Mouse (Mus musculus) right cerebral cortex, postnatal 25 days (tissue): ENCODE results near the gene Cbx8.

Experiments used
- DNase-seq: peaks from one replicate; pipeline ENCODE4 v3.0.0; 2022

Cbx8 gene

DNA sequence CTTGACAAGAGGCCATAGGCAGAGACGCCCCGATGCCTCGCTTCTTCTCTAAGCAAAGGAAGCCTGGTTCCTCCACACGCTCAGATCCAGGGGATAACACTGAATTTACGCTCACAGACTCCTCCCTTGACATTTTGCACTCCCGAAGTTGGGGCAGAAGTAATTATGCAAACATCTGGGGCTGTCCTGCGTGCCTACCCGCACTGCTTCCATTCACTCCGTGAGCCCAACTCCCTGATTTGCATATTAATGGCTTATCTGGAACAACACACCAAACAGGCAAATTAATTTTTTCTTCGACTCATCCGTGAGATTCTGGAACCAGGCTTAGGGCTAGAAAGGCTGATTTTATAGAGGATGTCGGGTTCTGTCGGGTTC, 7.4 kb upstream of the Cbx8 start:
- no peak for DNase-seq

DNA sequence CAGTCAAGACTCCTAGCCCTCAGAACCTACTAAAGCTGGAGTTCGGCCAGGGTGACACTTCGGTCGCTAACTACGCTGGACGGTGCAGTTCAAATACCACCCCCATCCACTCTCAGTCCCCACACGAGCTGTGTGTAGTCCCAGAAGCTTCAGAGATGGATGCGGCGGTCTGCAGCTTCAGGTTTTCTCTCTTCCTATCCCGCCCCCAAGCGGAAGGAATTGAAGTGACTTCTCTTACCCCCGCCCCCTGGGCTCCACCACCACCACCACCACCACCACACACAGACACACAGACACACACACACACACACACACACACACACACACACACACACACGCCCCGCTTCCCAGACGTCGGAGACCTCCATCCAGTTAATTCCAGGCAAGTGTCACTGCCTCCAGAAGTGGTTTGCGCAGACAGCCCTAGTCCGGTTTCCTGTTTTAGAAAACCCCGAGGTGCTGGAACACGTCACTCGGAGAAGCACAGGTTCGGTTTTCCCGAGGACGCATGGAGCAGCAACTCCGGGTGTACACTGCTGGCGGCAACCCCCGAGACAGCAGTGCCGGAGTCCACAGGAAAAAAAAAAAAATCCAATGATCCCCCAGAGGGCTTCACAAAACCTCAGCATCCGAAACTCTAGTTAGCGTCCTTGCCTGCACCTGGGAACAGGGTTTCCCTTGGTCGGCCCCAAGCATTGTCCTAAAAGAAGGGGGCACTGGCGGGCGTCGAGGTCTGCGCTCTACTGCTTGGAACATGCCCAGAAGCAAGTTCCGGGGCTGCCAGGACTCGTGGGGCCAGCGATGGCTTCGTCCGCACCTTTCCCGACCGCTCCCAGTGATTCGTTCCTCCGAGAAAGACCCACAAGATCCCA, 6.7 kb upstream of the Cbx8 start:
- DNase-seq = no peak

DNA sequence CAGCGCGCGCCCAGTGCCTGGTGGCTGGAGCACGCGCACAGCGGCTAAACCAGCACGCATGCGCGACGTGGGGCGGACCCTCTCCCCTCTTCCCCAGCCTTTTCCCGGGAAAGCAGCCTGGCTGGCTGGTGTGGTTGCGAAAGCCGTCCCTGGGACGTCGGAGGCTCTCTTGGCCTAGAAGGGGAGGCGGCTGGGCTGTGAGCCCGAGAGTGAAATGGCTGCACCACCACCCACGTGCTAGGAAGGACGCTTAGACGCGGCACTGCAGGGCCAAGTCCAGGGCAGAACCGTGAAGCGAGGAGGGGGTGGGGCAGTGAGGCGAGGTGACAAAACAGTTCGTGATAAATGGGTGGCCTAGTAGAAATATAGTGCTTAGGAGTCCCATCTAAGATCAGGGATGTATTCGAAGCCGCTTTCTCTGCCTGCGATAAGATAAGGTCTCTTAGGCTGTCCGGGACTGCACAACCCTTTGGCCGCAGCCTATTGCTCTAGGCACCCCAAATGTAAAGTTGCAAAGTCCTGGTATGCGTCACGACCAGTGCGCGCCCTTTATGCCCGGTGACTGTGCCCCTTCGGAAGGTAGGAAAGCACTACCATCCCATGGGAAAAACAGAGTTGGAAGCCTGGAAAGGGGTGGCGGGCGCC, 6.0 kb upstream of the Cbx8 start:
- DNase-seq = peak; percentile 11

DNA sequence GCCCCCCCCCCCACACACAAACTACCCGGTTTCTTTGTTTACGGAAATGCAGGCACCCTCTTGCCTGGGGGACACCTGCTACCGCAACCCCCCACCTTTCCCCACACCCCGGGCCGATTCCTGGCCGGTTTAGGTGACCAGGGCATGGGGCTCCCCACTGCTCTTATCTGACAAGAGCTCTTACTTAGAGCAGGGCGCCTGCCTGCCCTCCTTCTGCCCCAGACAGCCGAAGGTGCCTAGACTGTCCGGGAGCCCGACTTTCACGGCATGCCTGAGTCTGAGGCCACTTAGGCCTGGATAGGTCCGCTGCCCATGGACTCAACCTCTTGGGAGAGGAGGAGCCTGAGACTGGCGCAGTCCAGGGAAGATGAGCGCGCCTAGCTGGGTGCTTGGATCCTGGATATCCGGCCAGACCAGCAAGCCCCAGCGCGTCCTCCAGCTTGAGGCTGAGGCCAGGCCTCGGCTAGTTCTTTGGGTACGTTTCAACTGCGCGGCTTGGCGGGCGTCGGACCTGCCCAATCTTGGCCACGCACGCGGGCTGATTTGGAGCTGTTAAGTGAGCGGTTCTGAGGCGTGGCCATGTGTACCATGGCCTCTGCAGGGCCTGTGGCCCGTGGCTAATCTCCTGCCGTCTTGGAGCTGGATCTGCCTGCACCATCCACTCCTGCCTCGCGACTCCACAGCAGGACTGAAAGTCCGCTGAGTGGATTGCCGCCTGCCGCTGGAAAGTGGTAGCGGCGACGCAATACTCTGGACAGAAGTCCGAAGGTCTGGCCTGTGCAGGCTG, 4.0 kb upstream of the Cbx8 start:
- no peak for DNase-seq

DNA sequence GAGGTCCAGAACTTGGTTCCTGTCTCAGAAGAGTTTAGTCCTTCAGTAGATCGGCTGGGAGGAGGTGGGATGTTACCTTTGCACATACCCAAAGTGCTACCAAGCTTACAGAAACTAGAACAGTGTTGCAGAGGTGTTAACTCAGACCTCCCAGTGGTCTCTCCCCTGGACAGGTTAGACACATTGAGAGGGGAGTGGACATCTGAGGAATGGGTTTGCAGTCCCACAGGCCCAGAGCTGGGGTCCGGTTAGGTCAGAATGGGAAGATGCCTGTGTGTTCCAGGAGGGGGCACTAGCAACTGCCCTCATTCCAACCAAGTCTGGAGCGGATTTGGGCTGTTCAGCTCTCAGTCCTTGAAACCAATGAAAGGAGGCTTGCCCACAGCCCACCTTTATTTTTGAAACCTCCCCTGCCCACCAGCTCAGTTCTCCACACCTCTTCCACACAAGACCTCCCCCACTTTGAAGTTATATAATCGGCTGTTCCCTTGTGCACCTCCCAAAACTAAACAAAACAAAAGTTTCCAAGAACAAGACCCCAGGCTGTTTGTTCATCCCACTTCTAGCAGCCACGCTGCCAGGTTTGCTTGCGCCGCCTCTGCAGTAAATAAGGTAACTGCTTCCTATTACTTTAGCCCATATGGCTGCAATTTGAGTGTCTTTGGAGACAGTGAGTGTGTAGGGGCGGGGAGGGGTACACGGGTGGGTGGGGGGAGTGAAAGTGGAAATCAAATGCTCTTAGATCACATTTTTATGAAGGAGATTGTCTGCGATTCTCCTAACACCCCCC, 3.2 kb upstream of the Cbx8 start:
- peak; percentile 17 for DNase-seq

DNA sequence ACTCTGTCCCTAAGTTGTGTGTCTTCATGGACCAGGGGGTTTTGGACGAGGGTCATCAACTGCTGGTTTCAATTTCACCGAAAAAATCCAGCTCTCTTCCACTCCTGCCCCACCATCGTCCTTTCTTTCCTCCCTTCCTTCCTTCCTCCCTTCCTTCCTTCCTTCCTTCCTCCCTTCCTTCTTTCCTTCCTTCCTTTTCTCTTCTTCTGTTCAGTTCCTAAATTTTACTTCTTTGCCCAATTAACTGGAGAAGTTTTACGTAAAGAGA, 2.4 kb upstream of the Cbx8 start:
- no peak for DNase-seq

DNA sequence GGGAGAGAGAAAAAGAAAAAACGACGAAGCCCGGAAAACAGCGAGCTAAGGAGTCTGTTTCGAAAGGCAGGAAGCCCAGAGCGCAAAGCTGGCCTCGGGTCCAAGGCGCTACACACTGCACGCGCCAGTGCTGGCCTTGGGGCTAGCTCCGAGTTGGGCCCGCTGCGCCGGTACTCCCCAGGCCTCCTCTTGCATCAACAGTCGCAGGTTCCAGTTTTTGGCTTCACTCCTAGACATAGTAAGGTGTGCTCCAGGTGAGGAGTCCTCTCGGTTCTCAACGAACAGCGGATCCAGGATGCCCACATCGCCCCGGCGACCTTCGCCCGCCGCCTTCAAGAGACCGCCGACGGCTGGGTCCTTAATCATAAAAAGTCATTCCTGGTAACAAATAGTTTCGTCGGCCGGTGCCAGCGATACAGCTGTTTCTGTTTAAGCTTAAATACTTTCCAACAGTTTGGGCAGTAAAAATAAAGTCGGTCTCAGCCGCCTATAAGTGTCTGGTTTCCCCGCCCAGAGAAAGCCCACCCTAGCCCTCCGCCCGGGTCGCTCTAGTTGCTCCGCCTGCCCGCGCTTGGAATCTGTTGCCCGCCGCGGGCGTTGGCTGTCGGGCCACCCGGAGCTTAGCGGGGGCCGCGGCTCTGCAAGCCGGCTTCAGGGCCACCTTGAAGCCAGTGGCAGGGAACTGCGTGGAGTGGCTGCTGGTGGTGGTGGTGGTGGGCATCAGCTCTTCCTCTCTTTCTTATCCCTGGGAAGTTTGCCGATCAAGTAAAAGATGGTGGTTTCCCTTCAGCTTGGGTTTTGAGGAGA, 1.9 kb upstream of the Cbx8 start:
- peak; percentile 15 for DNase-seq

DNA sequence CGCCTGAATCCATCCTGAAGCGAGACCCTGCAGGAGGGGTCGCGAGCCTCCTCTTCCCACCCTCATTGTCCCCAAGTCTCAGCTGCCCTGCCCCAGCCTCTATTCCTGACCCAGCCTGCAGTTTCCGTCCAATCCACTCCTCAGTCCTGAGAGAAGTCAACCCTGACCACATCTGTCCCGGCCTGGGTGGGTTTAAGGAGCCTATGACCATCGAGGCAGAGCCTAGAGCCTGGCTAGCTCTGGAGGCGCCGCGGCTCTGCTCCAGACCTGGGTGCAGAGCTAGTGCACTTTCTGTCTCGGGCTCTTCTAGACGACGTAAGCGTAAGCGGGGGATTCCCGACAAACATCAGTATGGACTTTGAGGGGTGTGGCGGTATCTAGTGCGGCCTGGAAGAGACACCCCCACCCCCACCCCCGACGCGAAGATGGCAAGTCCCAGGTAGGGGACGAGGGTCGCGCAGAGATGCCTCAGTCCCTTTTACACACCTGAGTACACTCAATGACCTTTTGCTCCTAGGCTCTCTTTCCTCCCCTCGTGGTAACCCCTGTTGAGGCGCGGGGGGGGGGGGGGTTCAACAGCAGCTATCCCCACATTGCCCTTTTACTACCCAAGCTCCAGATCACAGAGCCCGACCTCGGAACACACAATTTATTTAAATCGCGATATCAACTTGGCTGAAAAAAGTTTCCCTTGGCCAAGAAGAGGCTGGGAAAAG, 1.1 kb upstream of the Cbx8 start:
- no peak for DNase-seq

DNA sequence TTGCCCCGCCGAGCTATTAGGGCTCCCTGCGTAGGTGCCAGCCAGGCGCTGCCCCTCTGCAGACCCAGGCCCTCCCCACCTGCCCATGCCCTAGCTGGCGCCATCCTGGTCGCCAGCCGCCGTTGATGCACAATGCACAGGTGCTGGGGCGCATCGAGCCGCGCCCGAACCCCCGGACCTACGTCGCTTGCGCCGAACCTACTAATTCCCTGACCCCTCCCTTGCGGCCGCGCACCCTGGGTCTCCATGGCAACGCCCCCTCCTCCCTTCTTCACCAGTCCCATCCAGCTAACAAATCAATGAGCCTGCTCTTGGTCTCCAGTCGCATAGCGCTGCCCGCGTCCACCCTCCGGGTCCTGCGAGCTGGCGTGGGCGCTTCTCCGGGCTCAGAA, 552 bp upstream of the Cbx8 start:
- DNase-seq = no peak

DNA sequence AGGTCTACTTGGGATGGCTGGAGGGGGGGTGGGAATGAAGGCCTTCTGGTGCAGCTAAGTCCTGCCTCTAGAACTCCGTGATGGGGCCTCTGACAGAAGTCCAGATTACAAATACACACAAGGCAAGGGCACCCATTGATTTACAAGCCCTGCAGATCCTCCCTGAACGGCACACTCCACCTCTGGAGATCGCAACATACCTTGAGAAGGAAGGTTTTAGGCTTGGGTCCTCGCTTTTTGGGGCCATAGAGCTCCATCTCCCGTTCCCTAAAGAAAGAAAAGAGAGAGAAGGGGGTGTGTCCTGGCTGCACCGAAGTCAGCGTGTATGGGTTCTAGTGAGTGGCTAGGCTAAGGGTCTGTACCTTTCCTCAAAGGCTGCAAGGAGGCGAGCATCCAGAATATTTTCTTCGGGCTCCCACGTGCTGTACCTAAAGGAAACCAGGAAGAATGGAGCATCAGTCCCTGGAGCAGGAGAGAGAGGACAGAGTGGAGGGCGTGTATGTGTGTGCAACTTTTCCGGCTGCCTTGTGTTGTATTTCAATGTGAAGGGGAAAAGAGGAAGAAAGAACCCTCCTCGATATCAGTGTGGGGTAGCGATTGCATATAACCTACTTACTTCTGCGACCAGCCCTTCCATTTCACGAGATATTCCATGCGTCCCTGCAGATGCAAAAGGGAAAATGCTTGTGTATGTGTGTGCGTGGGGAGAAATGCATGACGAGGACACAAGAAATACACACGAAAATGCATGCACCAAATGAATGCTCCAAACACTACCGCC, 847 bp downstream of the Cbx8 start:
- DNase-seq = no peak

DNA sequence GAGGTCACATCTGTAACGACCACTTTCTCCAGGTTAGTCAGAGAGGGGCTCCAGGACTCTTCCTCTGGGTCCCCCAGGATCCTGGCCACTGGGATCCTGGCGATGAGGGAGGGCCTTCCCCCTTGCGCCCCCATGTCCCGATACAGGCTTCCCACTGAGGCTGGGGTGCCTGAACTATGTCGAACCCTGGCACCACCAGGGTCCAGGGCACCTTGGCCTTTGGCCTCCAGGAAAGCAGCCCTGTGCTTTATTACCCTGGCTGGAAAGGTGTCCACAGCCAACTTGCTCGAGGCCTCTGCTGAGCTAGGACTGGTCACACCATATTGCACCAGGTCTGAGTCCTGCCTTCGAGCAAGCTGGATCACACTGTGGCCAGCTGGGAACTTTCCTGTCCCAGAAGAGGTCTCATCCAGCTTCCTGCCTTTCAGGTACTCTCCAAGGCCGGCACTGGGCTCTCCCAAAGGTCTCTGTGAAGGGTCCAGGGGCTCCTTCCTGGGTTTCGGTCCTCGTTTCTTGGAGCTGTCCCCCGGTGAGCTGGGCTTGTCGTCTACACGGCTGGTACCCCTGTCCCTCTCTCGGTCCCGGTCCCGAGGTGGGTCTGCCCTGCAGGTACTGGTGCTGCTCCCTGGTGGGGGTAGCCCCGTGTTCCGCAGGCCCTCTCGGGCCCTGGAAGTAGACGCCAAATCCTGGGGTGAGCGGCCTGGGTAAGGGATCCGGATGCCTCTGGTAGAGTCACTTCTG, 1.9 kb downstream of the Cbx8 start:
- no peak for DNase-seq

DNA sequence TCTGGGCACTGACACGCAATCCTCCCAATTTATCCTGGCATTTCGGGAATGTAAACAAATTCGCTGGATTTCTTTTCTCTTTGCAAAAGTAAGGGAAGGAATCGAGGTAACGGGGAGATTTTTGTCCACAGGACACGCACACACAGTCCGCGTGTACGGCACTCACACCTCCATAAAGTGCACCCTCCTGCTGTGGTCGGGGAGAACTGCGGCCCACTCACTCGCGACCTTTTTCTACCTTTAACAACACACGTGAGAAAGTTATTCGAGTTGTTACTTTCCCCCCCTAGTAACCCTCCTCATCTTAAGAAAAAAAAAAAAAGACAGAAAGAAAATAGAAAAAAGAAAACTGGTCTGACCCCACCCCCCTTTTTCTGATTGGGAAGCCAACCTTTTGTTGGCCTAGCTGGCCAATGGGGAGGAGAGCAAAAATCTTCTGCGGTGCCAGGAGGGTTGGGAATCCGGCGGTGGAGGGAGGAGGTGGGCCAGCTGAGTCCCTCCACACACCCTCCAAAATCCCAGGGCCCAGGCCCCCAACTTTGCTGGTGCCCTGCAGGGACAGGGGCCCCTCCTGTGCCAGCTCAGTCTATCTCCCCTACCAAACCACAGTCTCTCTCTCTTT, 2.9 kb downstream of the Cbx8 start:
- DNase-seq = no peak

DNA sequence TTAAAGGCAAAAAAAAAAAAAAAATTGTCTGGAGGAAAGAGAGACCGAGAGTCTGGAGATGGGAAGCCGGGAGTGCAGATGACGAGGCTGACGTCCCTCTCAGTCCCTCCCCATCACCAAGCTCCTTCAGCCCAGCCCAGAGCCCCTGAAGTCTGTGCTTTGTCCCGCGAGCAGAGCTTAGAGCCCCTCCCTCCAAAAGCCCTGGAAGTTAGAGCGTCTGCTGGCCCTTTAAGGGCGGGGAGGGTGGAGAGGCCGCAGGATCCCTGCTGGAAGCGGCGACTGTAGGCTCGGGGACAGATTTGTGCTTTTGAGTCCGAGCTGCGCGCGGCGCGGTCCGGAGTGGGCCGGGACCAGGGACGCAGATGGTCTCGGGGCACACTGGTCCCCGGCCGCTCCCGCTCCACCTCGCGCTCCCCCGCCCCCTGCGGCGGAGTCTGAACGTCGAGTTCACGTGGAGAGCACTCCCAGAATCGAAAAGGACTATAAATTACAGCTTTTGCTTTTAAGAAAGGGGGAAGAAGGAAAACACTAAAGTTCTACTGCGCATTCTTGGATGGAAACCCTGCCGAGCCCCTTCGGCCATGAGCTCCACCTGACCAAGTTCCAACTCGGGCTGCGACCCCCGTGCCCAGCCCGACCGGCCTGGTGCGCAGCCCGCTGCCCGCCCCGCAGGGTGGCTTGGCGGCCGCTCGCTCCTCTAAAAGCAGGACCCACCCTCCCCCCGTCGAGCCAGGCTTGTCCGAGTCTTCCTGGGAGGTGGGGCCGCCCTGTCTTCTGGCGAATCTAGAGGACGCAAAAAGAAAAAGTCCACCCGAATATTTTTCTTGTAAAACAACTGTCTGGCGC, 3.6 kb downstream of the Cbx8 start:
- peak; percentile 14 for DNase-seq

DNA sequence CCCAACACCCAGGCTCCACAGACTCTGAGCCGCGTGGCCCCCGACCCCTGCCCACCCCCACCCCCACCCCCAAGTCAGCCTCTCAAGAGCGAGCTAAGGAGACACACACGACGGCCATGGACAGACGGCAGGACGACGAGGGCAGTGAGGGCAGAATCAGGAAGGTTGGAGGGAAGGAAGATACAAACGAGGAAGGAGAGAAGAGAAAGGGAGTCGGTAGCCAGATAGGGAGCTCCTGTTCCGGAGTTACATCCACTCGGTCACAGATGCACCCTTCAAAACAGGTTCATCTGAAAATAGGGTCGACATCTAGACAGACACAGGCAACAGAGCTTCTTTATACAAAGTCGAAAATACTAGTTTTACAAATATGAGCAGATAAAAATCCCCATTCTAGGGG, 4.3 kb downstream of the Cbx8 start:
- DNase-seq = no peak

DNA sequence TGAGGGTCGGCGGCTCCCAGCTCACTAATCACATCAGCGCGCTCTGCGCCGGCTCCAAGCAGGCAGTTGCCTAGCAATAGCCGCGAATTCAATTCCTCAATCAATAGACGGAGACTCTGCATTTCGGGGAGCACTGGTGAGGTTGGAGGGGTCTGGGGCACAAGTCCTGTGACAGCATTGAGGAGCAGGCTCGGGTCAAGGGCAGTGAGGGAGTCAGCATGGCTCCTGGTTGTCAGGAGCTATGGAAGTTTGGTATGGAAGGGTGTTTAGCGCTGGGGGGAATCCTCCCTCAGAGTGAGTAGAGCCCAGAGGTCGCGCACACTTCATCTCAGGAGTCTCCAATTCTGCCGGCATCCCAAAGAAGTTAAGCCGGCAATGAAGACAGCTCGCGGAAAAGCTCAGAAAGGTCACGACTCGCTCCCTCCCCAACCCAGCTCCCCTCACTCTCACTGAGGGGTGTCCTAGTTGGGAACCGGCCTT, 5.0 kb downstream of the Cbx8 start:
- DNase-seq = no peak

DNA sequence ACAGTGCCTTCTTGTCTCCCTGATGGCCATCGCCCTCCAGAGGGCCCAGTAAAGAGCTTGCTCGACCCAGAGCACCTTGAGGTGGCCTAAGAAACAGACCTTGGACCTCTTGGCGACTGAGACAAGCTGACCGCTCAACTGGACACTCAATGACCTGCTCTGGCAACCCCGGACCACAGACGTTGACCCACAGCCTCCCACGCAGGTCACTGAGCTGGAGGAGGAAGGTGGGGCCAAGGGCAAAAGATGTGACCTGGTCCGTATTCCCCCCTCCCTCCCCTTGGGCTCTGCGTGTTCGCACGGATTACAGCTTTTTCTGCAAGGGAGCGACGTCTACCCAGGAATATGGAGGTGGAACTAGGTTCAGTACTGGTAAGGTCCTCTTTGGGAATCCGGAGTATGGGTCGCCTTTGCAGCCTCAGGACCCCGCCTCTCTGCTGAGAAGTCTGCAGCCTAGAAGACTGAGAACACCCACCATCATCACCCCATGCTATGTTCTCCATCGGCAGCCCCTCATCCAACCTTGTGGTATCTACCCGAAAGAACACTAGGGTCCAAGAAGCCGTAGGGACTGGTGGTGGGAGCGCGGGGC, 5.6 kb downstream of the Cbx8 start:
- no peak for DNase-seq

DNA sequence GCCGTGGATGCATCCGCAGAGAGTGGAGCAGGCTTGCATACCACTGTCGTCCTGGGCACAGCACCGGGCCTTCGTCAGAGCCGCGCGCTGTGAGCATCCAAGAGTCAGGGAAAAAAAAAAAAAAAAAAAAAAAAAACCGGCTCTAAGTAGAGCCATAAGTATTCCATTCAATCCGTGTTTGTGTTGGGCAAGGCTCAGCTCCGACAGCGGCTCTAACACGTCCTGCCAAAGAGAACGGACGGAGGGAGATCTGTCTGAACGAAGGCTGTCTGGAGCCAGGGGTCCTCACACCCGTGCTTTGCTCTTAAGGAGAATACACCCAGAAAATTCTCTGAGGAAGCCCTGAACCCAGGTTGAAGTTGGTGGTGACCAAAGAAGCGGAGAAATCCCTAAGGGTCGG, 6.1 kb downstream of the Cbx8 start:
- no peak for DNase-seq
